Mouse (Mus musculus): Measurements from ENCODE around the gene Abca17. TPM values are rescaled to one million over a fixed set of nuclear protein-coding genes. Genes with fewer than 3 reads are reported as not detected.
A peak's percentile ranks its signal among the peaks of the same experiment; 100 is the strongest.

Gene Abca17
- polyA plus RNA-seq, 1 experiment from 2014 or later: not detected

DNA sequence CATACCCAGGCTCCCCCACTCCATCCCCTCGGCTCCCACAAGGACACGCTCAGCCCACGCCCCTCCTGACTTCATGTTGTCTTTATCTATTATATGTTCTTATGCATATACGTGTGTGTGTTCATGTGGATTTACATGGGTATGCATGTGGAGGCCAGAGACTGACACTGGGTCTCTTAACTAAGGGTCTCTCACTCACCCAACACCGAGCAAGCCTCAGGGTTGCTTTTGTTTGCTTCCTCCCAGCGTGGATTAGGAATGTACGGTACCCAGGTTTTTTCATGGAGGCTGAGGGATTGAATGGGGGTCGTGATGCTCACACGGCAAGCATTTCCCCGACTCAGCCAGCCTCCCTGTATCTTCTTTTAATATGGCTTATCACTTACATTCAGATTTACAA, 25.8 kb downstream of the Abca17 start:
- no peak for ATAC-seq
- H3K9me3 ChIP-seq (ENCODE audit: control insufficient read depth): no peaks in the 10 kb centered on the region
- H3K27ac ChIP-seq (ENCODE audit: low read depth, low read length): no peak overlapping the region
- 87% methylated on average over 10 of the region's 10 CpGs for WGBS
- no peak overlapping the region for H3K4me2 ChIP-seq (replicated peaks; ENCODE audit: low read depth)
- no peak for TF ChIP-seq CTCF (IDR thresholded peaks at IDR 0.05; ENCODE audit: low read depth)
- H3K4me3 ChIP-seq (ENCODE audit: low read depth, low read length): no peak overlapping the region
- no peaks in the 10 kb centered on the region for H3K4me1 ChIP-seq (replicated peaks; ENCODE audit: control insufficient read depth, insufficient read depth, low read length)
- H3K36me3 ChIP-seq (ENCODE audit: control insufficient read depth, insufficient read depth): no peaks in the 10 kb centered on the region
- H3K9ac ChIP-seq (ENCODE audit: low read depth, low read length): no peak overlapping the region
- no peaks in the 10 kb centered on the region for H3K27me3 ChIP-seq (replicated peaks; ENCODE audit: control insufficient read depth, insufficient read depth, low read length)

DNA sequence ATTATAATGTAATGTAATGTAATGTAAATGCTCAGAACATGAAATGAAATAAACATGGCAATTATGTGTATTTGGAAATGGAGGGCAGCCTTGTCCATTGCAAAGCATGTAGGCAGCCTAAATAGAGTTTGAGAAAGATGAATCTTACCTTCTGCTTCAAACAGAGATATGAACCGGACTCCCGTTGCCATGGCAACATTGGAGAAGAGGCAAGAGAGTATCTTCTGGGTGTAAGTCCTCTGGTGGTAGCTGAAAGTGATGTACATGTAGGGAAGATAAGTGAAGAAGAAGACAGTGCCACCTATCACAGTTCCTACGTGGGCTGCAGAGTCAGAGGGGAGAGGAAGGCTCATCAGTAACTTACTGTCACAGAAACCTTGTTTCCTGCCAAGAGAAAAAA, 30.0 kb downstream of the Abca17 start:
- Histone ChIP-seq H3K4me2 (replicated peaks; ENCODE audit: low read depth) (no peak overlapping the region), H3K9me3 (ENCODE audit: control insufficient read depth) (no peaks in the 10 kb centered on the region), H3K27ac (ENCODE audit: low read depth, low read length) (no peak overlapping the region), H3K27me3 (replicated peaks; ENCODE audit: control insufficient read depth, insufficient read depth, low read length) (no peaks in the 10 kb centered on the region), H3K4me1 (replicated peaks; ENCODE audit: control insufficient read depth, insufficient read depth, low read length) (no peaks in the 10 kb centered on the region), H3K4me3 (ENCODE audit: low read depth, low read length) (no peak overlapping the region), H3K9ac (ENCODE audit: low read depth, low read length) (no peak overlapping the region), H3K36me3 (ENCODE audit: control insufficient read depth, insufficient read depth) (no peaks in the 10 kb centered on the region)
- no peak for TF ChIP-seq CTCF (IDR thresholded peaks at IDR 0.05; ENCODE audit: low read depth)
- WGBS: 81% methylated on average over 3 of the region's 3 CpGs
- ATAC-seq: no peak

DNA sequence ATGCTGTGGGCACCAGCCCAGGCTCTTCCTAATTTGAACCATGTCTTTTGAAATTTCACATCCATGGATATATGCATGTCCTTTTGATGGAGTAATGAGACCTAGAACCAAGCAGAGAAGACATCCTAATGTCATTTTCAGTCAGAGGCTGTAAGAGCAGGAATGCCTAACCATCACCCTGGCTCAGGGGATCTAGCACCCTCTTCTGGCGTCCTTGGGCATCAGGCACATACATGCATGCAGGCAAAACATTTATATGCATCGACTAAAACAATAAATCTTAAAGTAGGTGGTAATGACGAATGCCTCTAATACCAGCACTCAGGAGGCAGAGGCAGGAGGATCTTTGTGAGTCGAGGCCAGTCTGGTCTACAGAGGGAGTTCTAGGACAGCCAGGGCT, 43.4 kb downstream of the Abca17 start:
- no peak overlapping the region for H3K4me2 ChIP-seq (replicated peaks; ENCODE audit: low read depth)
- H3K27ac ChIP-seq (ENCODE audit: low read depth, low read length): no peak overlapping the region
- no peaks in the 10 kb centered on the region for H3K9me3 ChIP-seq (ENCODE audit: control insufficient read depth)
- no peak for ATAC-seq
- H3K27me3 ChIP-seq (replicated peaks; ENCODE audit: control insufficient read depth, insufficient read depth, low read length): no peaks in the 10 kb centered on the region
- no peaks in the 10 kb centered on the region for H3K4me1 ChIP-seq (replicated peaks; ENCODE audit: control insufficient read depth, insufficient read depth, low read length)
- no peak overlapping the region for H3K4me3 ChIP-seq (ENCODE audit: low read depth, low read length)
- H3K9ac ChIP-seq (ENCODE audit: low read depth, low read length): no peak overlapping the region
- no peaks in the 10 kb centered on the region for H3K36me3 ChIP-seq (ENCODE audit: control insufficient read depth, insufficient read depth)
- peak; percentile 79 for TF ChIP-seq CTCF (IDR thresholded peaks at IDR 0.05; ENCODE audit: low read depth)
- 51% methylated on average over 4 of the region's 4 CpGs for WGBS

DNA sequence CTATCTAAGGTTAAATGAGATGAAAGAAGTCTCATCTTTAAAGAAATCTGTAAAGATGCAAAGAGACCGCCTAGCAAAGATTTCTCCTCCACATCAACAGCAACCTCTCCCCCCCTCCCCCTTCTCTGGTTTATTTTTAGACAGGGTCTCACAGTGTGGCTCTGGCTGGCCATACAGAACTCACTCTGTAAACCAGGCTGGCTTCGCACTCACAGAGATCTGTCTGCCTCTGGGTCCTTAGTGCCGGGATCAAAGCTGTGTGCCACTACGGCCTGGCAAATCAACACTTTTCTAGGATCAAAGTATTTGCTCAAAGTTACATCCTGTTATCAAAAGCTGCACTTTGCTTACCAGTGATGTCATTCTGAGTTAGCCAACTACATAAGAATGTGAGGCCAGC, 50.2 kb downstream of the Abca17 start:
- H3K4me3 ChIP-seq (ENCODE audit: low read depth, low read length): no peak overlapping the region
- no peak for ATAC-seq
- no peaks in the 10 kb centered on the region for H3K4me1 ChIP-seq (replicated peaks; ENCODE audit: control insufficient read depth, insufficient read depth, low read length)
- no peak overlapping the region for H3K27ac ChIP-seq (ENCODE audit: low read depth, low read length)
- H3K9ac ChIP-seq (ENCODE audit: low read depth, low read length): no peak overlapping the region
- no peaks in the 10 kb centered on the region for H3K9me3 ChIP-seq (ENCODE audit: control insufficient read depth)
- TF ChIP-seq CTCF (IDR thresholded peaks at IDR 0.05; ENCODE audit: low read depth): no peak
- H3K27me3 ChIP-seq (replicated peaks; ENCODE audit: control insufficient read depth, insufficient read depth, low read length): no peaks in the 10 kb centered on the region
- H3K36me3 ChIP-seq (ENCODE audit: control insufficient read depth, insufficient read depth): no peaks in the 10 kb centered on the region
- WGBS: 57% methylated on average over 4 of the region's 4 CpGs
- no peak overlapping the region for H3K4me2 ChIP-seq (replicated peaks; ENCODE audit: low read depth)

DNA sequence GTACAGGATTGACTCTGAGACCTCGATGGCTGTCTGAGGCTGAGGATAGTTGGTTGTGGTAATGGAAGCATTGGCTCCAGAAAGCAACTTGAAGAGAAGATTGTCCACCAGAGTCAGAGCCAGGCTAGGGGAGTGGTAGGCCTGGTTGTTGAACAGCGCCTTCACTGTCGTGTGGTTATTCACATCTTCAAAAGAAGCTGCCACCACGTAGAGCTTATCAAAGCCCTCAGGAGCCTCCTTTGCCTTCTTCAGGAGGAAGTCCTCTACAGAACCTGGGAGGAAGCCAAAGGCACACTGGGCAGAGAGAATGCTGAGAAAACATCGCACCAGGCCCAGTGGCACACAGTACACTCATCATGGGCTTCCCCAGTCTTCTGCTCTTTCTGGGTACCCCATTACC, 61.5 kb downstream of the Abca17 start:
- H3K27ac ChIP-seq (ENCODE audit: low read depth, low read length): no peak overlapping the region
- no peaks in the 10 kb centered on the region for H3K4me1 ChIP-seq (replicated peaks; ENCODE audit: control insufficient read depth, insufficient read depth, low read length)
- H3K4me3 ChIP-seq (ENCODE audit: low read depth, low read length): no peak overlapping the region
- ATAC-seq: no peak
- TF ChIP-seq CTCF (IDR thresholded peaks at IDR 0.05; ENCODE audit: low read depth): no peak
- no peaks in the 10 kb centered on the region for H3K27me3 ChIP-seq (replicated peaks; ENCODE audit: control insufficient read depth, insufficient read depth, low read length)
- no peaks in the 10 kb centered on the region for H3K9me3 ChIP-seq (ENCODE audit: control insufficient read depth)
- WGBS: 78% methylated on average over 5 of the region's 5 CpGs
- H3K9ac ChIP-seq (ENCODE audit: low read depth, low read length): no peak overlapping the region
- H3K4me2 ChIP-seq (replicated peaks; ENCODE audit: low read depth): no peak overlapping the region
- H3K36me3 ChIP-seq (ENCODE audit: control insufficient read depth, insufficient read depth): no peaks in the 10 kb centered on the region

DNA sequence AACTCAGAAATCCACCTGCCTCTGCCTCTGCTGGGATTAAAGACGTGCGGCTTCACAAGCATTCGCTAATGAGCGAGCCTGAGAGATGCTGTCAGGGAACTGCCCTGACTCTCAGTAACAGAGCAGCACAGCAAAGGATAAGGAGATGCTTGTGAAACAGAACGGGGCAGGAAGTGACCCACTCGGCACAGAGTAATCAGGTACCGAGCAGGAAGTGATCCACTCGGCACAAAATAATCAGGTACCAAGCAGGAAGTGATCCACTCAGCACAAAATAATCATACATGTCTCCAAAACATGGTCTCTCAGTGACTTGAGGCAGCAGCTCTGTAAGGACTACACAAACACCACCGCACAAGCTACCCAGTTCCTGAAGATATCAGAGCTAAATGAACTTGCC, 62.4 kb downstream of the Abca17 start:
- Histone ChIP-seq H3K27ac (ENCODE audit: low read depth, low read length) (no peak overlapping the region), H3K4me2 (replicated peaks; ENCODE audit: low read depth) (no peak overlapping the region), H3K4me1 (replicated peaks; ENCODE audit: control insufficient read depth, insufficient read depth, low read length) (no peaks in the 10 kb centered on the region), H3K4me3 (ENCODE audit: low read depth, low read length) (no peak overlapping the region), H3K9ac (ENCODE audit: low read depth, low read length) (no peak overlapping the region), H3K36me3 (ENCODE audit: control insufficient read depth, insufficient read depth) (no peaks in the 10 kb centered on the region), H3K27me3 (replicated peaks; ENCODE audit: control insufficient read depth, insufficient read depth, low read length) (no peaks in the 10 kb centered on the region), H3K9me3 (ENCODE audit: control insufficient read depth) (no peaks in the 10 kb centered on the region)
- no peak for TF ChIP-seq CTCF (IDR thresholded peaks at IDR 0.05; ENCODE audit: low read depth)
- ATAC-seq: no peak
- 80% methylated on average over 9 of the region's 9 CpGs for WGBS

DNA sequence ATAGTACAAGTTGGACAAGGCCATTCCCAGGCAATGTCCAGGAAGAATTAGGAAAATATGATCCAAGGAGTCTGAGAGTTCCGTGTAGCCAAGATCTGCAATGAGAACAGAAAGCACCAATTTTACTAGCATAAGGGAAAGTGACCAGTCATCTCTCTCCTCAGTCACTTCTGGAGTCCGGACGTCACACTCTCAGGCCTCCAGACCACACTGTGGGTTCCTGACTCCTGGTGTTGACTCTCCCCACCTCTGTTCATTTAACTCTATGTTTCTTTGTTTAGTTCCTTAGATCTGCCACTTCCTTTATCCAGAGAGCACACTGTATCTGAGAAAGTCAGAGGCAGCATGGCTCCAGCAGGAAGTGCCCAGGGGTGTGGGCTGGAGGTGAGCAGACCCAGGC, 65.2 kb downstream of the Abca17 start:
- no peak overlapping the region for H3K4me3 ChIP-seq (ENCODE audit: low read depth, low read length)
- no peaks in the 10 kb centered on the region for H3K4me1 ChIP-seq (replicated peaks; ENCODE audit: control insufficient read depth, insufficient read depth, low read length)
- no peaks in the 10 kb centered on the region for H3K27me3 ChIP-seq (replicated peaks; ENCODE audit: control insufficient read depth, insufficient read depth, low read length)
- no peak overlapping the region for H3K27ac ChIP-seq (ENCODE audit: low read depth, low read length)
- no peak for ATAC-seq
- no peak overlapping the region for H3K4me2 ChIP-seq (replicated peaks; ENCODE audit: low read depth)
- no peaks in the 10 kb centered on the region for H3K36me3 ChIP-seq (ENCODE audit: control insufficient read depth, insufficient read depth)
- TF ChIP-seq CTCF (IDR thresholded peaks at IDR 0.05; ENCODE audit: low read depth): no peak
- WGBS: 51% methylated on average over 3 of the region's 3 CpGs
- no peaks in the 10 kb centered on the region for H3K9me3 ChIP-seq (ENCODE audit: control insufficient read depth)
- H3K9ac ChIP-seq (ENCODE audit: low read depth, low read length): no peak overlapping the region
